Comparison of ENCODE assay signal across 14 mouse cellular contexts in genomic region chr19:4573241-4573640, GRCm38 (mm10). TPM values are rescaled to one million over a fixed set of nuclear protein-coding genes. Genes with fewer than 3 reads are reported as not detected.
A peak's percentile ranks its signal among the peaks of the same experiment; 100 is the strongest.
DNase-seq lines count a peak whose midpoint lies in the region; ATAC-seq and TF ChIP-seq lines count a peak whose summit lies in the region.
"Had no signal": no experiment of that assay in that cellular context is flagged by ENCODE, and none has a peak within 500 bp of the region (broad histone marks: within the 10 kb centered on the region; RNA-seq: fewer than 3 reads in every experiment).

No protein-coding gene starts in this region.

- H3K27ac ChIP-seq in cerebellum, adult 2 months (ENCODE audit: insufficient read depth, low read length) = no peak overlapping the region
- no peak overlapping the region for H3K27ac ChIP-seq in layer of hippocampus, adult 2 months
- no peak overlapping the region for H3K27ac ChIP-seq in neural tube, embryonic 15.5 days (replicated peaks)
- H3K27ac ChIP-seq: liver, embryonic 15.5 days; midbrain, embryonic 15.5 days had no signal

- H3K4me1 ChIP-seq in cerebellum, adult 2 months (ENCODE audit: control insufficient read depth, insufficient read depth, low read length) = peaks cover 3% of the 10 kb centered on the region; the same call in 1 of the 2 replicates
- H3K4me1 ChIP-seq in neural tube, embryonic 15.5 days = 0 out of 2 replicates have a peak, but pooled peaks cover 2% of the 10 kb centered on the region
- H3K4me1 ChIP-seq: midbrain, embryonic 15.5 days had no signal

- WGBS in cerebellum, adult 2 months = 91% methylated on average over 1 of the region's 1 CpGs
- WGBS in neural tube, embryonic 15.5 days = 93% methylated on average over 1 of the region's 1 CpGs

- H3K4me3 ChIP-seq in cerebellum, adult 2 months (replicated peaks; ENCODE audit: insufficient read depth, low read depth, low read length) = no peak overlapping the region
- H3K4me3 ChIP-seq in layer of hippocampus, adult 2 months = no peak overlapping the region
- H3K4me3 ChIP-seq in neural tube, embryonic 15.5 days (replicated peaks) = no peak overlapping the region
- H3K4me3 ChIP-seq: liver, embryonic 15.5 days; midbrain, embryonic 15.5 days had no signal

- no peak overlapping the region for H3K9ac ChIP-seq in neural tube, embryonic 15.5 days (replicated peaks)
- H3K9ac ChIP-seq: liver, embryonic 15.5 days; midbrain, embryonic 15.5 days had no signal

- no peak for TF ChIP-seq POLR2A in cerebellum, adult 2 months (IDR thresholded peaks at IDR 0.05; ENCODE audit: borderline replicate concordance, insufficient read depth, low read length)

- no peaks in the 10 kb centered on the region for H3K9me3 ChIP-seq in neural tube, embryonic 15.5 days (replicated peaks)
- H3K9me3 ChIP-seq: liver, embryonic 15.5 days; midbrain, embryonic 15.5 days had no signal

- H3K4me2 ChIP-seq in neural tube, embryonic 15.5 days = no peak overlapping the region
- H3K4me2 ChIP-seq: liver, embryonic 15.5 days; midbrain, embryonic 15.5 days had no signal

- no peaks in the 10 kb centered on the region for H3K27me3 ChIP-seq in cerebellum, adult 2 months (ENCODE audit: control insufficient read depth, insufficient read depth, low read length)
- no peaks in the 10 kb centered on the region for H3K27me3 ChIP-seq in neural tube, embryonic 15.5 days (replicated peaks)
- H3K27me3 ChIP-seq: midbrain, embryonic 15.5 days had no signal

- peak; percentile 21; the same call in 1 of the 2 replicates for TF ChIP-seq CTCF in cerebellum, adult 2 months (IDR thresholded peaks at IDR 0.05; ENCODE audit: borderline replicate concordance, insufficient read depth, low read depth, low read length)
- peak; percentile 62 for TF ChIP-seq CTCF in layer of hippocampus, adult 2 months (conservative IDR thresholded peaks at IDR 0.05)

- no peak for DNase-seq in cerebellum, adult 2 months
- DNase-seq in cerebellum, adult 8-10 months = no peak
- DNase-seq in layer of hippocampus, adult 2 months (ENCODE audit: low spot score in 2 of 2) = no peak
- no peak for DNase-seq in layer of hippocampus, adult 8-10 months (ENCODE audit: low spot score in 2 of 2)
- DNase-seq in 3T3-L1 (ENCODE audit: low read depth, low spot score) (peak; percentile 29), NIH3T3 (ENCODE audit: low read depth) (peak; percentile 40)
- DNase-seq: adrenal gland, adult 8-10 months; cerebellum, postnatal 14 days; heart, postnatal 10 days; kidney, postnatal 4 days had no signal

- H3K36me3 ChIP-seq in neural tube, embryonic 15.5 days = no peaks in the 10 kb centered on the region
- H3K36me3 ChIP-seq: midbrain, embryonic 15.5 days had no signal

- ATAC-seq in neural tube, embryonic 15.5 days (ENCODE audit: low FRiP score) = no peak
- no peak for ATAC-seq in inflammation-experienced regulatory T-cells, adult 6 months
- ATAC-seq: midbrain, embryonic 15.5 days had no signal

RNA-seq across cellular contexts. Expression of gene Lrfn4, which starts 42.2 kb away (rescaled TPM):
- polyA plus RNA-seq in cerebellum, adult 2 months (2012; rRNA removed) = 25.7 and 29.5 TPM in 2 replicates
- 10 to 100 TPM; 32.8 to 34.6 TPM for total RNA-seq in layer of hippocampus, adult 2 months (2021)
- 10 to 100 TPM; 31.0 to 34.7 (median 32.0) TPM for total RNA-seq in layer of hippocampus, adult 8-10 months (2022)
- 10.5 and 12.5 TPM in 2 replicates for polyA plus RNA-seq in neural tube, embryonic 15.5 days (2015; fragmentation: Nextera tagmentation; extraction: Ambion mirVana)
- under 1 TPM in 1 of 3 experiments, not detected in 2; 0.18 TPM for polyA plus RNA-seq in inflammation-experienced regulatory T-cells, adult 6 months (2017; shearing (Covaris generic))

RNA-seq across cellular contexts. Expression of gene Rce1, which starts 52.2 kb away (rescaled TPM):
- polyA plus RNA-seq in cerebellum, adult 2 months (2012; rRNA removed) = 58.7 and 60.9 TPM in 2 replicates
- total RNA-seq in layer of hippocampus, adult 2 months (2021) = 10 to 100 TPM; 19.1 to 22.8 TPM
- total RNA-seq in layer of hippocampus, adult 8-10 months (2022) = 10 to 100 TPM; 22.7 to 26.4 (median 22.7) TPM
- polyA plus RNA-seq in neural tube, embryonic 15.5 days (2015; fragmentation: Nextera tagmentation; extraction: Ambion mirVana) = 49.1 and 49.8 TPM in 2 replicates
- polyA plus RNA-seq in inflammation-experienced regulatory T-cells, adult 6 months (2017; shearing (Covaris generic)) = 10 to 100 TPM; 41.4 to 48.1 (median 42.1) TPM

Comparison
In these comparisons a context has a peak if more than half of its experiments do, and no peak if none do; other contexts are left out.
1. DNase-seq: peak in 3T3-L1 (single experiment) and NIH3T3 (single experiment); none in cerebellum, adult 2 months (0 of 2), cerebellum, adult 8-10 months (single experiment), layer of hippocampus, adult 2 months (0 of 2) and layer of hippocampus, adult 8-10 months (0 of 2).